Mouse (Mus musculus) hematopoietic stem cell, adult 5-6 weeks (primary cell): ENCODE data around the gene 4931414P19Rik. TPM values are rescaled to one million over a fixed set of nuclear protein-coding genes. Genes with fewer than 3 reads are reported as not detected.

Source experiments
- ATAC-seq, 2 experiments: fragments of 125-278 bp in 1 of 2; replicated peaks in 1 of 2; 2 replicates each; pipeline ENCODE4 v1.8.0; 2016 to 2017; ENCODE audit warnings: inconsistent platforms in 2 of 2, mild to moderate bottlenecking in 2 of 2, moderate number of reproducible peaks in 2 of 2, low read depth in 1 of 2, moderate TSS enrichment in 1 of 2; ENCODE audit not compliant: low FRiP score in 2 of 2, poor library complexity in 2 of 2, severe bottlenecking in 2 of 2, insufficient read depth in 1 of 2, low TSS enrichment in 1 of 2
- total RNA-seq: library from RNA; stranded (forward); fragments of 172-1452, 232-1000 nt; gene quantifications from 2 replicates; pipeline ENCODE4 v1.2.3, GENCODE M21; 2017

The 4931414P19Rik gene
- total RNA-seq = 3.8 and 15.3 TPM in 2 replicates

- ATAC-seq = 0 out of 4 replicates have a peak, but pooled peaks of 1 of the 2 experiments have one; percentile 17
Observed at GRCm38 (mm10) chr14:54605752-54606321, at the start of gene 4931414P19Rik. Gene 4931414P19Rik (minus strand): TSS chr14:54605993.

GRCm38 (mm10) chr14:54653496-54653895, 47.7 kb upstream of the 4931414P19Rik start:
- peak; percentile 84 to 97 for ATAC-seq

GRCm38 (mm10) chr14:54652787-54653186, 47.0 kb upstream of the 4931414P19Rik start:
- no peak for ATAC-seq

GRCm38 (mm10) chr14:54651556-54651955, 45.8 kb upstream of the 4931414P19Rik start:
- ATAC-seq = no peak

- ATAC-seq = peak; percentile 74 to 80
Observed at GRCm38 (mm10) chr14:54650621-54651454, 45.0 kb upstream of the 4931414P19Rik start.

- ATAC-seq = no peak
Observed at GRCm38 (mm10) chr14:54647900-54648299, 42.1 kb upstream of the 4931414P19Rik start.

GRCm38 (mm10) chr14:54646898-54647636, 41.3 kb upstream of the 4931414P19Rik start:
- no peak for ATAC-seq

- ATAC-seq = no peak
Observed at GRCm38 (mm10) chr14:54646455-54646854, 40.7 kb upstream of the 4931414P19Rik start.

DNA sequence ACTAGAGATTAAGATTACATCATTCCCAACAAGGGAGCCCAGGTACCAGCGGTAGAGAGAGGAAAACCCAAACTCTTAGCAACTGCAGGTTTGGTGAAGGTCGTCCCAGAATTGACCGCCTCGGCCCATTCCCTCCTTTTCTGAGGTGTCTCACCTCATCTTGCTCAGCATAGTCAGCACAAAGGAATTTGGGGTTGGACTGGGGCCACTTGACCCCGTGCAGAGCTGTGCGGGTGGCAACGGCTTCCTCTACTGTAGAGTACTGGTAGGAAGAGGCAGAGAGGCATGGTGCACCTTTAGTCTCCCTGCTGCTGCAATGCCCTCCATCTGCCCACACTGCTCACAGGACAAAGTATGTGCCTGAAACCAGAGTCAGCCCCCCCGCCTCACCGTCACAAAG, 38.5 kb upstream of the 4931414P19Rik start:
- no peak for ATAC-seq

DNA sequence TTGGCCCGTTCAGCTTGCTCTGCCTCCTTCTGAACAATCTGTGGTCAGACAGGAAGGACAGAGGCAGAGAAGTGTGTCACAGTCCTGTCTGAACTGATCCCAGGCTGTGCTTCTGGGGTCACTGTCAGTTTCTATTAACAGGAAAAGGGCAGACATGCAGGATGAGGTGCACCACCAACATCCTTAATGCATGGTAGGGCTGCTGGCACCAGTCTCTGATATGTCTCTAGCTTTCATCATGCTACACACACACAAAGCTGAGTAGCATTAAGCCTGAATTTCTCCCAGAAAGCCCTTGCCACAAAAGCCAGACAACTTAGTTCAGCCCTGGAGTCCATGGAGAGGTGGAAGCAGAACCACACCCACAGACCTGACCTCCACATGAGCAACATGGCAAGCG, 37.2 kb upstream of the 4931414P19Rik start:
- ATAC-seq = no peak

DNA sequence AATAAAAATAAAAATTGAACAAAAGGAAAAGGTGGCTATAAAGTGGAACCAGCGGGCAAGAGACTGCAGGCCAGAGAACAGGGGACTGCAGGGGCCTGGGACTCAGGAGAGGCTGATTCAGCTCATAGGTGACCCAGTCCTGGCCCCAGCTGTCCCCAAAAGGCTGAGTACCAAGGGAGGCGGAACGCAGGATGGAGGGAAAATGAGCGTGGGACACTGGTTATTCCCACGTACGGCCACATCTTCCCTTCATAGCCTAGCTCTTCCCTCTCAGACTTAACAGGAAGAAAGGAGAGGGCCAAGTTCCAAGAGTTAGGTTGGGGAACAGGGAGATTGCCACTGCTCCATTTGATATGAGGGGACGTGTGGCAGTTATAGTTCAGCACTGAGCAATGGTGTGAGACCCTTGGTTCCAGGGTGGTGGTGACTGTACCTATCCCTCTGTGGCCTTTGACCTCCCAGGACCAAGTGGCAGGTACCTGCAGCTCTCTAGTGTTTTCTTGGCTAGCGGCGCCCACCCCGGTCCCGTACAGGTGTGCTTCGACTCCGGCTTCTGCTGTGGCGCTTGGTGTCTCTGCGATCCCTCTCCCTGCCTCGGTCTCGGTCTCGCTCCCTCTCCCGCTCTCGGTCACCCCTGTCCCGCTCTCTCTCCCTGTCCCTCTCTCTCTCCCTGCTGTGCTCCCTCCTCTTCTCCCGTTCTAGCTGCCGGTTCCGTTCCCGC, 36.6 kb upstream of the 4931414P19Rik start:
- no peak for ATAC-seq

DNA sequence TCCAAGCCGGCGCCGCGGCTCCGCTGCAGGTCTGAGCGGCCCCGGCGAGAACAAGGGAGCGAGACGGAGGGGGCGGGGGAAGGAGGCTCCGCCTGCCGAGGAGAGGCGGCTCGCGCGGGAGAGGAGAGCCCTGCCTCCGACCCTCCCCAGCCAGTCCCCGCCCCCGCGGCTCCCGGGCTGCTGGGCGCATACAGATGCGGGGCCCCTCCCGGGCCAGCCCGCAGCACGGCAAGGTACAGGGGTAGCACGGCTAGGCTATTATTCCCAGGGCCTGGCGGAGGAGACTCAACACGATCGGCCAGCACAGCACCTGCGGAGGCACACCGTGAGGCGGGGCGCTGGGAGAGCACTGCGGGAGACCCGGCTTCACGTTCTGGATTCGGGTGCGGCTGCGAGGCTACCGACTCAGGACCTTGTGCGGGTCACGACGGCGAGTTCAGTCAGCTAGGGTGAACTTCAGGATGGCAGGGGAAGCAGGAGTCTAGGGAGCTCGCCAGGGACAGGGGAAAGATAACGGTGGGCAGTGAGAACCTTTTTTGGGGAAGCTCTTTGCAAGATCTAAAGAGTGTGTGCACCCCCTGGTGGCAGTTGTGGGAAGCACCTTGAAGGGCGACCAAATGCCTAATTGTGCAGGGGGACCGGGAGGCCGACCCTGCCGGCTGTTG, 35.6 kb upstream of the 4931414P19Rik start, which contains the start of gene Cdh24:
Gene Cdh24 (minus strand): TSS at position 60 of the 665 bp plus-strand sequence.
- ATAC-seq = peak; percentile 74 to 79

DNA sequence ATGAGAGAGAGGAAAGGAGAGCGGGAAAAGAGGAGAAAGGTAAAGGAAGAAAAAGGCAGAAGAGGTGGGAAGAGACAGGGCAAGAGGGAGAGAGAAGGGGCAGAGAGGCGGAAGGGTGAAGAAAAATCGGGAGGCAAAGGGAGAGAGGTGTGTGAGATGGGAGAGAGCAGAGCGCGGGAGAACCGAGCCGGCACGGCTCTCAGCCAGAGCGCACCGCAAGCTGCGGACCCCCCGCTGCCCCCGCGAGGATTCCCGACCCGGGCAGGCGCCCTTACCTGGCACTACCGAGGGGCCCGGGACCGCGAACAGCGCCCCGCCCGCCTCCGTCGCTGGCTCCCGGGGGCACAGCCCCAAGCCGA, 35.1 kb upstream of the 4931414P19Rik start, which contains the start of gene Gm17606:
Gene Gm17606 (plus strand): TSS at position 7 of the 359 bp plus-strand sequence.
- no peak for ATAC-seq

DNA sequence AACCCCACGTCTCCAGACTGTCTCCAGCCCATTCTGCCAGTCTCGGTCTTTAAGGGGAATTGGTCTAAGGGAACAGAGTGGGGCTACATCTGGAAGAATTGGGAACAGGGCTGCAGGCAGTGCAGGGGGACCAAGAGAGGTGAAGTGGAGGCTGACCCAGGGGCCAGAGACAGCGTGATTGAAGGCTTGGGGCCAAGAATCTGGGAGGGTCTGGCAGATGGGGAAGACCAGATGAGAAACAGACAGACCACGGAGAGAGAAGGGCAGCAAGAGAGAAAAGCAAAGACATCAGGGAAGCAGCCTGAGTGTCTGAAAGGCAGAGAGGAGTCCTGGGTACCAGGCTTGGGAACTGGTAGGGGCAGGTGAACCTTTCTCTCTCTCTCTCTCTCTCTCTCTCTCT, 34.3 kb upstream of the 4931414P19Rik start:
- ATAC-seq = no peak

GRCm38 (mm10) chr14:54638210-54638609, 32.4 kb upstream of the 4931414P19Rik start:
- ATAC-seq = no peak

GRCm38 (mm10) chr14:54636954-54637353, 31.2 kb upstream of the 4931414P19Rik start:
- ATAC-seq = no peak; a peak in 1 of 4 replicates

GRCm38 (mm10) chr14:54634182-54634581, 28.4 kb upstream of the 4931414P19Rik start:
- no peak for ATAC-seq
